Mouse (Mus musculus) spleen, adult 2 months (tissue): ENCODE results near the gene Abl1. TPM values are rescaled to one million over a fixed set of nuclear protein-coding genes. Genes with fewer than 3 reads are reported as not detected.
A peak's percentile ranks its signal among the peaks of the same experiment; 100 is the strongest.

Source experiments
- DNase-seq, 2 experiments: peaks; one replicate each; pipeline versions ENCODE4 v3.0.0 to v3.0.0-alpha.2; 2012 to 2021; ENCODE audit warnings: low spot score in 2 of 2, low read depth in 1 of 2
- H3K27ac ChIP-seq: fragments of 200-500 bp; 2 replicates; pipeline ENCODE4 v1.5.1; 2012; ENCODE audit warnings: low read length, inconsistent platforms; ENCODE audit not compliant: insufficient read depth
- H3K27me3 ChIP-seq: fragments of 200-500 bp; 2 replicates; pipeline ENCODE4 v1.6.1; 2012; ENCODE audit warnings: mild to moderate bottlenecking, moderate library complexity, low read length, inconsistent platforms; ENCODE audit not compliant: control insufficient read depth, insufficient read depth
- H3K36me3 ChIP-seq: fragments of 200-500 bp; 2 replicates; pipeline ENCODE4 v1.6.1; 2012; ENCODE audit warnings: mild to moderate bottlenecking, low read length, inconsistent platforms; ENCODE audit not compliant: control insufficient read depth, insufficient read depth
- H3K4me1 ChIP-seq: fragments of 200-500 bp; 2 replicates; pipeline ENCODE4 v1.6.1; 2011; ENCODE audit warnings: inconsistent platforms; ENCODE audit not compliant: control insufficient read depth, insufficient read depth, insufficient read length
- H3K4me3 ChIP-seq: fragments of 200-500 bp; 2 replicates; pipeline ENCODE4 v1.5.1; 2011; ENCODE audit warnings: mild to moderate bottlenecking, inconsistent platforms; ENCODE audit not compliant: insufficient read depth, insufficient read length; ENCODE audit errors: extremely low read depth
- CTCF ChIP-seq: fragments of 200-500 bp; IDR thresholded peaks from 2 replicates; pipeline ENCODE4 v1.5.1; 2011; ENCODE audit warnings: mild to moderate bottlenecking, inconsistent platforms; ENCODE audit not compliant: insufficient read depth, insufficient read length, insufficient replicate concordance; ENCODE audit errors: extremely low read depth
- POLR2A ChIP-seq: fragments of 200-500 bp; IDR thresholded peaks from 2 replicates; pipeline ENCODE4 v1.6.1; 2011; ENCODE audit warnings: low read depth, low read length, inconsistent platforms
- WGBS: fragments of 180-500 bp; shearing (Covaris S2); methylation state at CpG from one replicate; pipeline ENCODE4 v1.1.7; 2018; 5-methylcytosine and 5-hydroxymethylcytosine counted together
- polyA plus RNA-seq: library from polyadenylated mRNA; depleted of rRNA; stranded (reverse); fragments of >200 nt; gene quantifications from 2 replicates; pipeline ENCODE4 v1.2.3, GENCODE M21; 2012

Gene Abl1
- polyA plus RNA-seq, 1 experiment, result 43.4 TPM

DNA sequence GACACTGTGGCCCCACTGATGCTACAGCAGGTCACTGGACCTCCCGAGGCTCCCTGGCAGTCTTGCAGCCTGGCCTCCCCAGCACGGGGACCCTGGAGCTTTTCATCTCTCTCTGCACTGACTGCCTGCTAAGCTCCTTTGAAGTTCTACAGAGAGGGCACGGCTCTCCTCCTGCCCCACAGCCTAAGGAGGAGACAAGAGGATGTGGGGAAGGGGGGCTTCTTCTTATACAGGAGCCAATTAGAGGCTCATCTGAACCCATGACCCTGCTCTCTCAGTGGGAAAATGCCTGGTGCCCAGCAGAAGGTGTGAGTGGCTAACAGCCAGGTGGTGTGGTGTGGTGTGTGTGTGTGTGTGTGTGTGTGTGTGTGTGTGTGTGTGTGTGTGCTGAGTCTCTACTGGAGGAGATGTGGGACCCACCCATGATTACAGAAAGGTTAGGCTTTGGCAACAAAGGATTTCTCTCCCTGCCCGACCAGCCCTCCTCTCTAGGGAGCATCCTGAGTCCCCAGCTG is 140.2 kb downstream of the Abl1 start:
- DNase-seq, result no peak
- TF ChIP-seq POLR2A (no peak), CTCF (no peak)
- WGBS, result 51% methylated on average over 4 of the region's 4 CpGs
- Histone ChIP-seq H3K27ac (no peak overlapping the region), H3K4me1 (peaks cover 8% of the 10 kb centered on the region; the same call in 1 of the 2 replicates), H3K4me3 (no peak overlapping the region), H3K27me3 (no peaks in the 10 kb centered on the region), H3K36me3 (no peaks in the 10 kb centered on the region)

DNA sequence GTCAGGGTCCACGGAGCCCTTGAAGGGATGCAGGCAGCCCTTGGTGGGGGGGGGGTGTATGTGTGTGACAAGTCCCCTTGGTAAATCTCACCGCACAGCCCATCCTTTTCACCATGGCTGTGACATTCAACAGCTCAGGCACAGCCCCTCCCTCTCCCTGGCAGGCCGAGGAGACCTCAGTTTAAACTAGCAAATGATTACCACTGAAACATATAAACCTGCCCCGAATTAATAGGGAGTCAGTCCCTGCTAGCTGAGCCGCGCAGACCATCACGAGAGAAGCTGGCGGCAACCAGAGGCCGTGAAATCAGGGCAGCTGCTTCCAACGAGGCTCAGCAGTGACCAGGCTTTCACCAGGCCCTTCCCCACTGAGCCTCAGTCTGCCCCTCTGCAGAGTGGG is 147.9 kb downstream of the Abl1 start:
- DNase-seq, result no peak
- Histone ChIP-seq H3K4me3 (no peak overlapping the region), H3K27me3 (no peaks in the 10 kb centered on the region), H3K36me3 (no peaks in the 10 kb centered on the region), H3K4me1 (no peaks in the 10 kb centered on the region), H3K27ac (no peak overlapping the region)
- 87% methylated on average over 10 of the region's 10 CpGs for WGBS
- TF ChIP-seq CTCF (no peak), POLR2A (no peak)

DNA sequence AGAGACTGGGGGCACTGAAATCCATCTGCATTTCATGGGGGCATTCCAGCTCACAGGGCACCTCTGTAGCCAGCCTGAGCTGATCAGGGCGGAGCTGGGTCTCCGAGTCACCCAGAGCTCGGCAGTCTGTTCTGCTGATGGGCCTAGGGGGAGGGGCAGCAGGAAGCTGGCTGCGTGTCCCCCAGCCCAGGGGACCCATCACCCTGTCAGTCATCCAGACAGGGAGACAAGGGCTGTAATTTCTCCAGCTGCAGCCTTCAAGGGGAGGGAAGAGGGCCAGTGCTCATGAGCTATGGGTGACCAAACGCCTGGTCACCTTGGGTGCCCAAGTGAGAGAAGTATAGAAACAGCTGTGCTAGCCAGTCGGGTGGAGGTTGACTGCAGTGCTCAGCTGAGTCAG is 148.8 kb downstream of the Abl1 start:
- WGBS, result 48% methylated on average over 6 of the region's 6 CpGs
- Histone ChIP-seq H3K4me1 (no peaks in the 10 kb centered on the region), H3K27me3 (no peaks in the 10 kb centered on the region; the same call in 1 of the 2 replicates), H3K4me3 (no peak overlapping the region), H3K27ac (no peak overlapping the region), H3K36me3 (no peaks in the 10 kb centered on the region)
- TF ChIP-seq CTCF (no peak), POLR2A (no peak)
- no peak for DNase-seq

DNA sequence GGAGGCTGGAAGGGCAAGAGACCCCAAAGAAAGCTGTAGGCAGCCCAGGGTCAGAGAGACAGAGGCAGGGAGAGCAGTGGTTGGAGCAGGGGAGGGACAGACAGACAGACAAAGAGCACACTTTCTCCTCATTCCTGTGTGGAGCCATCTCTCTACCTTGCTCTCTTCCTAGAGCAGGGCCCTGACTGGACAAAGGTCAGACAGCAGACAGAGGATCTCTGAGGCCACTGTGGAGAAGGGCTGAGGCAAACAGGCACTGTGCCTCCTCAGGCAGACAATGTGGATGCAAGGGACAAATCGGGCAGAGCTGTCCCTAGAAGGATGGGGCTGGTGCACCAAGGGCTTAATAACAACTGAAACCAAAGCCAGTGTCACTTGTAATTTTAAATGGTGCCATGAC is 150.7 kb downstream of the Abl1 start:
- WGBS, result 71% methylated on average over 1 of the region's 1 CpGs
- no peak for TF ChIP-seq POLR2A
- no peak for TF ChIP-seq CTCF
- H3K4me1 ChIP-seq, result no peaks in the 10 kb centered on the region
- H3K27ac ChIP-seq, result no peak overlapping the region
- no peaks in the 10 kb centered on the region for H3K36me3 ChIP-seq
- no peak overlapping the region for H3K4me3 ChIP-seq
- no peak for DNase-seq
- no peaks in the 10 kb centered on the region; the same call in 1 of the 2 replicates for H3K27me3 ChIP-seq

DNA sequence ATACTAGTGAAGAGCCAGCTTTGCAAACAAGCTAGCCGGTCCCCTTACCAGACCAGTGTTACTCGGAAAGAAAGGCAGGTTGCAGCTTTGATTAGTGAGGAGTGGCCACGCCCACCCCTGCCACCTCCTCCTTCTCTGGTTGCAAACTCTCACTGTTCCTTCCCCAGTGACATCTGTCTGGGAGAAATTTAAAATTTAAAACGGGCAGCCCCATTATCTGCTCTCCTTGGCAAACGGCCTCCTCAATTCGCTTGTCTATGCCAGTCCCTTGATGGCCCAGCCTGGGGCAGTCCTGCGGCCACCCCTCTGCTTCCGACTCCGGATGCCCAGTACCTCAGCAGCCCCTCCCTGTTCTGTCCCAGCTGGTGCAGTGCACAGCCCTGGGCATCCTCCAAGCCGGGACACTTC is 156.6 kb downstream of the Abl1 start:
- Histone ChIP-seq H3K36me3 (no peaks in the 10 kb centered on the region), H3K4me3 (no peak overlapping the region), H3K4me1 (peaks cover 9% of the 10 kb centered on the region; the same call in 1 of the 2 replicates), H3K27me3 (peaks cover 24% of the 10 kb centered on the region), H3K27ac (no peak overlapping the region)
- WGBS, result 16% methylated on average over 10 of the region's 10 CpGs
- TF ChIP-seq CTCF (no peak), POLR2A (no peak)
- DNase-seq, result no peak

DNA sequence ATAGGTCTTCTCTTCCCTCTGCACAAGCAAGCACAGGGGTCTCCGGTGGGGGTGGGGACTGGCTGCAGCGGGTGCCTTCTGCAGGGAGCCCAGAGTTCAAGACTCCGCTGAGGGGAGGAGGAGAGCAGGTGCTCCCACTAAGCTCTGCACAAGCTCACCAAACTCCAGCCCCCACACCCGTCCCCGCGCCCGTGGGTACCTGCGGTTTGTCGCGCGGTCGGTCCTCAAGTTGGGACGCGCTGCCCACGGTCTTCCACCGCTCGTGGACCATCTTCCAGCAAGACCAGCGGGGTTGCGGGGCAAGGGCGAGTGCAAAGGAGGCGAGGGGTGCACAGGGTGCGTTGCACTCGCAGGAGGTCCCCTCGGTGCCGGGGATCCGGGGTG is 157.3 kb downstream of the Abl1 start:
- no peaks in the 10 kb centered on the region for H3K36me3 ChIP-seq
- peaks cover 24% of the 10 kb centered on the region for H3K27me3 ChIP-seq
- no peak for TF ChIP-seq CTCF
- TF ChIP-seq POLR2A, result no peak
- WGBS, result 3% methylated on average over 26 of the region's 26 CpGs
- no peak for DNase-seq
- H3K27ac ChIP-seq, result no peak overlapping the region
- peaks cover 9% of the 10 kb centered on the region; the same call in 1 of the 2 replicates for H3K4me1 ChIP-seq
- peak overlapping the region; percentile 33; the same call in 1 of the 2 replicates for H3K4me3 ChIP-seq

DNA sequence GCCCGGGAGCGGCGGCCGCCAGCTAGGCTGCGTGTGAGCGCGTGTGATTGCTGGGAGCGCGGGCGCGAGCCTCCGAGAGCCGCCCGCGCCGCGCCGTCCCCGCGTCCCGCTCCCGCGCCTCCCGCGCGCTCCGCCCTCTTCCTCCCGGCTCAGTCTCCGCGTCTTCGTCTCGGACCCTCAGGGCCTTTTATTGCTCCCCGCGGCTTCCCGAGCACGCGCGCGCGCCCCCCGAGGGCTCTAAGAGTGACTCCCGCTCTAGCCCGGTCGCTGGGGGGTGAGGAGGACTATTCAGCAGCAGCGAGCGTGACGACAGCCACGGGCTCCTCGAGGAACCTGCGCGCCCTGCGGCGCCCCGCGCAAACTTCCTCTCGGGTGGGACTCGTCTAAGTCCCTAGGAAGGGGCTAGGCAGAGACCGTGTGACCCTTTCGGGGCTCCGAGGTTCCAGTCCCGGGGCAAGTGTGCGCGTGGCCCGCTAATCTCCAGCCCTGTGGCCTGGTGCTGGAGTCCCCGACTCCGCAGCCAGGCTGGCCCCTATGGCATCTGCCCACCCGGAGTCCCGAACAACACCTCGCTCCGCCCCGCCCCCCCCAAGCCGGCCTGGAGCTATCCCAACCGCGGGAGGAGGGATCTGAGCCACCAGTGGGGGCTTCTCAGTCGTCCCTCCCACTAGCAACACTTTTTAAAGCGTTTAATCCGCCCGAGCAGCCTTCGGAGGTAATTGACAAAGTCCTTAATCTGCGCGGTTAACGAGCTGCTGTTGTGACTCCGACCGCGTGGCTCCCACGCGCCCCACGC is 157.9 kb downstream of the Abl1 start, which contains the start of gene Fibcd1:
Fibcd1 (minus strand) TSS at position 110 of the 796 bp plus-strand sequence.
- DNase-seq, result no peak
- WGBS, result 2% methylated on average over 70 of the region's 88 CpGs
- no peak for TF ChIP-seq POLR2A
- no peak for TF ChIP-seq CTCF
- H3K4me3 ChIP-seq, result peak within 1 kb of the TSS; percentile 33; the same call in 1 of the 2 replicates
- peaks cover 24% of the 10 kb centered on the region for H3K27me3 ChIP-seq
- peaks cover 9% of the 10 kb centered on the region; the same call in 1 of the 2 replicates for H3K4me1 ChIP-seq
- H3K36me3 ChIP-seq, result no peaks in the 10 kb centered on the region
- H3K27ac ChIP-seq, result no peak within 1 kb of the TSS
